Mouse (Mus musculus) skeletal muscle tissue, adult 2 months (tissue): ENCODE measurements around the gene Ppm1m.

Source experiments
- DNase-seq: peaks from one replicate; pipeline ENCODE4 v3.0.0-alpha.2; 2012; ENCODE audit warnings: low read depth, low spot score

Gene Ppm1m

GRCm38 (mm10) chr9:106159784-106160301, 39.7 kb downstream of the Ppm1m start:
- DNase-seq = peak; percentile 97

DNA sequence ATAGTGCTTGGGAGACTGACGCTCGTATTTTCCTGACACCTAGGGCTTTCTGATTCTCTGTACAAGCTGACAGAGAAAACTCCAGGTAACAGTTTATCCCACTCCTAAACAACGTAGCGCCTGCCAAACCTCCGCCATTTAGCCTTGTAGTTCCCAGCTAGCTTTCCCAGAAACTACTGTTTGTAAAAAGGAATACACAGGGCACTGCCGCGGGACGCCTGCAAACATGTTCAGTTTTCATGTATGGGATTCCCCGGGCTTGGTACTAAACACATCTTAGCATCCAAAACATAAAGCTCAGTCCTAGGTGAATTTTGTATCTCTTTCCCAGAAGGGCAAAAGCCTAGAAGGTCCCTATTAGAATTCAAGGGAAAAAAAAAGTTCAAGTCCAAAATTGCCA, 40.3 kb downstream of the Ppm1m start:
- DNase-seq = no peak

GRCm38 (mm10) chr9:106158037-106158491, 41.5 kb downstream of the Ppm1m start, which contains the start of gene Glyctk:
Glyctk (minus strand) TSS chr9:106158138.
- no peak for DNase-seq

DNA sequence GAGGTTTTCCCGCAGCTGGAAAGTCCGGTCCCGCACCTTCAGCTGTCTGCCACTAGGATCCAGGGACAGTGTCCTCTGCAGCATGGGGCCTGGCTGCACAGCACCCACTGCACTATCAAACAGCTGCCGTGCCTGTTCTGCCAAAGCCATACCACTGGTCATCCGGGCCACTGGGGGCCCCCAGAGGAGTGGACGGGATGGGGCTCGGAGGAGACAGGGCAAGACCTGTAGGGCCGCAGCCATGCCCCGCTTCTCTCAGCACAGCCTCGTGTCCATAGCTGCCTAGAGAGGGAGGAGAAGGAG, 42.0 kb downstream of the Ppm1m start:
- no peak for DNase-seq

DNA sequence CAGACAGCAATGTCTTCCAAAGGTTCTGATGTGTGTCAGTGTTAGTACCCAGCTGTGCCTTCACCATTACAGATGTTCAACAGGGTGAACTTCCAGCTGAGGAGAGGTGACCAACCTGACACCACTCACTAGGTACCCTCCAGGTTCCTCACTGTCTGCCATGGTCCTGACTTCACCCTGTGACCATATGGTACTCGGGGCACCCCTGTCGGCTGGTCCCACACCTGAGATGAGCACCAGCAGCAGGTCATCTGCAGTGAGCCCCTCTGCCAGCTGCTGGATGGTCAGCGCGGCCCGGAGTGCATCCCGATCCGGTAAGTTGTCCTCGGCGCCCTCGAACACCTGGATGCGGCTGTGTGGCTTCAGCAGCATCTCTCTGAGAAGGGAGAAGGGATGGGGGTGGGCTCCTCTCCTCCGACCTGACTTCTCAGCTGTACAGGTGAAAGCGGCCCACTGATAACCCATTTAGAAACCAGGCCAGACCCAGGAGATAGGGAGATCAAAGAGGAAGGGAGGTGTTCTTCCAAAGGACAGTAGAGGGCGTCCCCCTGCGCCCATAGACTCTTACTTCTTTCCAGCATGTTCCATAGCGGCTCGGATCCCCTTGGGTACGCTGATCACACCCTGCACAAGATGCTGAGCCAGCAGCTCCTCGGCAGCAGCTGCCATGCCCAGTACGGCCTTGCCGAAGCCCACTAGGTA, 42.5 kb downstream of the Ppm1m start:
- DNase-seq = no peak

DNA sequence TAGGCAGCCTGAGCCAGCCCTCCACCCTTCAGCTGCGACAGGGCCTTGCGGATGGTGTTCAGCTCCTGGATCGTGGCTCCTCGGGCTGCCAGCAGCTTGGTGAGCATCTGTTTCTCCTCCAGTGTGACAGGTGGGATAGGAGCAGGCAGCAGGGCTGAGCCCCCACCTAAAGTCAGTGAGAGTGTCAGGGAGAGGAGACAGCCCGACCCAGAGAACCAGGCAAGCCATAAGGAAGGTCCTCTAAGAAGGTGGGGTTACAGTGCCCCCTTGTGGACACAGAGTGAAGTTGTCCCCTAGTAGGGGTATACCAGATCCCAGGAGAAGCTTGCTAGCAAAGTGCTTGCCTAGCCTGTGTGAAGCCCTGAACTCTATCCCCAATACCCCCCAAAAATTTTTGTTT, 43.1 kb downstream of the Ppm1m start:
- DNase-seq = no peak

DNA sequence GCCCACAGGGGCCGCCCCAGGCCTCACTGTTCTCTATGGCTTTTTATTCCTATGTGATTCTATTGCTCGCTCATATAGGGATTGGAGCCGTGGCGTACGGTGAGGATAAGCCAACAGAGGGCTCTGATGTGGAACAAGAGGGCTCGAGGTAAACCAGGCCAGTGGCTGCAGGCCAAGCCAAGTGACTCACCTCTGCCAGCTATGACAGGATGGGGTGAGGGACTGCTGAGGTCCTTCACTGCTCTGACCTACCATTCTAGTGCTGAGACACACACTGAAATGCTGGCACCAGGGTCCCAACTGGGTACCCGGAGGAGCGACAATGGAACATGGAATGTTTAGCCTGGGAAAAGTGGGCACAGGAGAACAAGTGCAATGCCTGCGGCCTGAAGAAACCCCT, 45.4 kb downstream of the Ppm1m start:
- DNase-seq = no peak

GRCm38 (mm10) chr9:106149399-106149754, 50.2 kb downstream of the Ppm1m start:
- DNase-seq = no peak

DNA sequence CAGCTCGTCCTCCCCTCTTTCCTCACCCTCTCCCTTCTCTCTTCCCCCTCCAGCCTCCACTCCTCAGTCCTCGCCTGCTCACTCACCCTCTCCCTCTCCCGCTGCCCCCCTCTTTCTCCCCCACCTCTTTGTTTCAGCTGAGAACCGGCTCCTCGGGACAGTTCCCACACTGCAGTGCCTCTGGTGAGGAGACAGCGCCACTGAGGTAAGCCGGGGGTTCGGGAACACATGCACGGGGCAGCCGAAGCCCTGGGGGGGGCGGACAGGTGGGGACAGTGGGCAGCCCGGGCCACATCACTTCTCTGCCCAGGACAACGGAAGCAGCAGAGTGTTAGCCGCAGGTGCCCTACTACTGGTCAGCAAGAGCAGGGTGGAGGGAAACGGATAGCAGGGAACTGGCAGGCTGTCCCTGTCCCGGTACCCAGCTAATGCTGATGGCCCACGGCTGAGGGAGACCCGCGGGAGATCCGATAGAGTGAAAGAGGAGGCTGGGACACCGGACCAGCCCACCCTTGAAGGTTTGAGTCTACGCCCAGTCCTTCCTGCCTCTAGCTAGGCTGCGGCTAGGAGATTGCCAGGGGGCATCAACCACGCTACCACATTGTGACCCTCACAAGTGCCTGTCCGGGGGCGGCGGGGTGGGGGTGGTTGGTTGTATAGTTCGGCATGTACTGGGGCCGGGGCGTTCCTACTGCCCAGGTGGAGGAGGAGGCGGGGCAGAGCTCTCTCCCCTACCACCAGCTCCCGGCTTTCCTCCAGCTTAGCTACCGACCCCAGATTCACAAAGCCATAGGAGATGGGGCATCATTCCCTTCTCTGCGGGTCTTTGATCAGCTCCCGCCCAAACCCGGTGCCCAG, 50.8 kb downstream of the Ppm1m start:
- DNase-seq = no peak

DNA sequence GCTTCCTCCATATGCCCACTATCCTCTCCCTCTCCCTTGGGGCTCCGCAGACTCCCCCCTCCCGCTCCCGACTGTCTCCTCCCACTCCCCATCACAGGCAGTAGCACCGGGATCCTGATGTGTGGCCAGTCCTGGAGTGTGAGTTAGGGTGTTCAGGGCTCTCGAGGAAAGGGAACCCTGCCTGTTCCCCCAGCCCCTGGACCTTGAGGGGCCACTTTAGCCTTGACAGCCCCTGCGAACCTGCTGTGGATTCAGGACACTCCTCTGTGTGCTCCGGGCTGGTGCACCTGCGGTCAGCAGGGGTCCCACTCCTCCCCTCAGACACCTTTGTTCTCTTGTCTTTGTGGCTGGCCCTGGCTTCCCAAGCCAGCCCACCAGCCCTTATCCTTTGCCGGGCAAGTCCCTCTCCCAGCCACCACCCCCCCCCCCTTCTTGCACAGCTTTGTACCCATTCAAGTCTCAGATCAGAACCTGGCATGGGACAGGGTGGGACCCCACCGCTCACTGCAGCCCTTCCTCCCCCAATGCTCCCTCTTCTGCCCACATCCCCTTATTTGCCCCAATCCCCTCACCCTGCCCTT, 51.6 kb downstream of the Ppm1m start:
- DNase-seq = no peak

GRCm38 (mm10) chr9:106147281-106147680, 52.3 kb downstream of the Ppm1m start:
- DNase-seq = no peak

DNA sequence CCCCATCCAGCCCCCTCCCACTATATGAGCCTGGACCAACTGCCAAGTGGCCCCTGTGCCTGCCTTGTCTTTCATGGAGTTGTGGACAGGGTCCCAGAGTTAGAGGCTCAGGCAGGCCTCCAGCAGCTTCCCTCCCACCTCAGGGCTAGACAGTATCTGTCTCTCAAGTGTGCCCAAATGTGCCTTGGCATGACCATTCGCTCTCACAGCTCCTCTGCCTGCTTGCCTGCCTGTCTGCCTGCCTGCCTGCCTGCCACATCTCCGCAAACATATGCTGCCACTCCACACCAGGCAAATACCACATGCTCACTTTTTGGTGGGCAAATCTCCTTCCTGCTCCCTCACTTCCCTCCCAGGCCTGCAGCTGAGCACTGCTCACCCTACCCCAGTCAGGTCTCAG, 54.0 kb downstream of the Ppm1m start:
- DNase-seq = no peak
